Mouse (Mus musculus) limb, embryonic 12.5 days (tissue): ENCODE measurements around the gene Exo5. TPM values are rescaled to one million over a fixed set of nuclear protein-coding genes. Genes with fewer than 3 reads are reported as not detected.

ENCODE experiments used
- ATAC-seq: fragments of 200-750 bp; cut with Nextera tagmentation; 2 replicates; pipeline ENCODE4 v1.8.0; 2017; ENCODE audit warnings: low read depth, moderate TSS enrichment; ENCODE audit not compliant: insufficient number of reproducible peaks, insufficient read depth, low FRiP score, low TSS enrichment
- H3K27ac ChIP-seq: fragments of 300-500 bp; sonication (generic); 2 replicates; pipeline ENCODE4 v1.5.1; 2016; ENCODE audit warnings: mild to moderate bottlenecking, moderate library complexity
- H3K27me3 ChIP-seq: fragments of 300-500 bp; sonication (generic); 2 replicates; pipeline ENCODE4 v1.6.1; 2016; ENCODE audit warnings: mild to moderate bottlenecking, moderate library complexity
- H3K36me3 ChIP-seq: fragments of 300-500 bp; sonication (generic); 2 replicates; pipeline ENCODE4 v1.6.1; 2016; ENCODE audit warnings: mild to moderate bottlenecking, moderate library complexity
- H3K4me1 ChIP-seq: fragments of 300-500 bp; sonication (generic); replicated peaks from 2 replicates; pipeline ENCODE4 v1.6.1; 2016
- H3K4me2 ChIP-seq: fragments of 300-500 bp; sonication (generic); 2 replicates; pipeline ENCODE4 v1.6.1; 2016; ENCODE audit warnings: mild to moderate bottlenecking, moderate library complexity
- H3K4me3 ChIP-seq: fragments of 300-500 bp; sonication (generic); replicated peaks from 2 replicates; pipeline ENCODE4 v1.5.1; 2016; ENCODE audit warnings: mild to moderate bottlenecking
- H3K9ac ChIP-seq: fragments of 300-500 bp; sonication (generic); replicated peaks from 2 replicates; pipeline ENCODE4 v1.6.1; 2016; ENCODE audit warnings: mild to moderate bottlenecking, moderate library complexity
- H3K9me3 ChIP-seq: fragments of 300-500 bp; sonication (generic); 2 replicates; pipeline ENCODE4 v1.6.1; 2016; ENCODE audit warnings: mild to moderate bottlenecking, moderate library complexity
- WGBS: fragments of 180-500 bp; shearing (Covaris S2); methylation state at CpG from one replicate; pipeline ENCODE4 v1.1.7; 2016; 5-methylcytosine and 5-hydroxymethylcytosine counted together
- polyA plus RNA-seq: library from polyadenylated mRNA; unstranded; fragments of >200 nt; fragmentation: Nextera tagmentation; extraction: Ambion mirVana; gene quantifications from 2 replicates; pipeline ENCODE4 v1.2.1, GENCODE M21; 2016

Gene Exo5
- polyA plus RNA-seq: 34.7 and 34.8 TPM in 2 replicates

GRCm38 (mm10) chr4:120924554-120925299, at the start of gene Exo5:
Exo5 (minus strand) TSS chr4:120925017.
- H3K27ac ChIP-seq: peak within 1 kb of the TSS; percentile 87
- no peaks in the 10 kb centered on the region for H3K27me3 ChIP-seq
- under 1% methylated on average over 33 of the region's 33 CpGs for WGBS
- ATAC-seq: peak; percentile 98
- peaks cover 27% of the 10 kb centered on the region for H3K9me3 ChIP-seq
- H3K9ac ChIP-seq: peak within 1 kb of the TSS; percentile 73
- H3K4me1 ChIP-seq: no peaks in the 10 kb centered on the region; the same call in 1 of the 2 replicates
- H3K4me2 ChIP-seq: peak within 1 kb of the TSS; percentile 70
- peaks cover 34% of the 10 kb centered on the region for H3K36me3 ChIP-seq
- peak within 1 kb of the TSS; percentile 62 for H3K4me3 ChIP-seq

- ATAC-seq: no peak
- no peak overlapping the region for H3K27ac ChIP-seq
These were observed 47.0 kb upstream of the Exo5 start for GRCm38 (mm10) chr4:120971842-120972241.

GRCm38 (mm10) chr4:120969382-120970146, 44.7 kb upstream of the Exo5 start:
- peaks cover 50% of the 10 kb centered on the region for H3K36me3 ChIP-seq
- no peaks in the 10 kb centered on the region for H3K4me1 ChIP-seq

More at GRCm38 (mm10) chr4:120971842-120972241, 47.0 kb upstream of the Exo5 start:
- 90% methylated on average over 8 of the region's 8 CpGs for WGBS
- H3K9ac ChIP-seq: no peak overlapping the region
- no peaks in the 10 kb centered on the region for H3K4me1 ChIP-seq
- no peak overlapping the region for H3K4me3 ChIP-seq
- H3K9me3 ChIP-seq: no peaks in the 10 kb centered on the region
- H3K36me3 ChIP-seq: peaks cover 62% of the 10 kb centered on the region
- no peak overlapping the region for H3K4me2 ChIP-seq
- no peaks in the 10 kb centered on the region for H3K27me3 ChIP-seq

GRCm38 (mm10) chr4:120968486-120968885, 43.7 kb upstream of the Exo5 start:
- Histone ChIP-seq H3K9ac (no peak overlapping the region), H3K4me2 (no peak overlapping the region), H3K27ac (no peak overlapping the region), H3K36me3 (peaks cover 39% of the 10 kb centered on the region), H3K27me3 (no peaks in the 10 kb centered on the region), H3K4me1 (no peaks in the 10 kb centered on the region), H3K4me3 (no peak overlapping the region), H3K9me3 (no peaks in the 10 kb centered on the region)
- ATAC-seq: no peak
- 88% methylated on average over 9 of the region's 9 CpGs for WGBS

More at GRCm38 (mm10) chr4:120969382-120970146, 44.7 kb upstream of the Exo5 start:
- H3K27ac ChIP-seq: no peak overlapping the region
- no peak for ATAC-seq
- no peak overlapping the region for H3K4me3 ChIP-seq
- H3K9me3 ChIP-seq: no peaks in the 10 kb centered on the region
- H3K9ac ChIP-seq: no peak overlapping the region
- no peaks in the 10 kb centered on the region for H3K27me3 ChIP-seq
- H3K4me2 ChIP-seq: no peak overlapping the region
- WGBS: 87% methylated on average over 5 of the region's 5 CpGs

GRCm38 (mm10) chr4:120955586-120955985, 30.8 kb upstream of the Exo5 start:
- ATAC-seq: no peak
- Histone ChIP-seq H3K4me1 (peaks cover 7% of the 10 kb centered on the region), H3K9ac (no peak overlapping the region), H3K36me3 (no peaks in the 10 kb centered on the region), H3K27ac (no peak overlapping the region), H3K9me3 (no peaks in the 10 kb centered on the region), H3K4me3 (no peak overlapping the region), H3K27me3 (no peaks in the 10 kb centered on the region), H3K4me2 (no peak overlapping the region)
- WGBS: 90% methylated on average over 1 of the region's 1 CpGs

- Histone ChIP-seq H3K4me2 (no peak overlapping the region), H3K4me3 (no peak overlapping the region), H3K36me3 (no peaks in the 10 kb centered on the region), H3K9ac (no peak overlapping the region), H3K4me1 (peaks cover 12% of the 10 kb centered on the region), H3K9me3 (no peaks in the 10 kb centered on the region), H3K27me3 (no peaks in the 10 kb centered on the region), H3K27ac (no peak overlapping the region)
- 83% methylated on average over 1 of the region's 1 CpGs for WGBS
- ATAC-seq: no peak
These were observed 28.9 kb upstream of the Exo5 start for GRCm38 (mm10) chr4:120953667-120954066.

- no peaks in the 10 kb centered on the region for H3K27me3 ChIP-seq
- peaks cover 12% of the 10 kb centered on the region for H3K4me1 ChIP-seq
- H3K4me2 ChIP-seq: no peak overlapping the region
- H3K9me3 ChIP-seq: no peaks in the 10 kb centered on the region
- no peak for ATAC-seq
- no peak overlapping the region for H3K9ac ChIP-seq
- H3K4me3 ChIP-seq: no peak overlapping the region
- no peak overlapping the region for H3K27ac ChIP-seq
- WGBS: 75% methylated on average over 4 of the region's 4 CpGs
- 0 out of 2 replicates have a peak, but pooled peaks cover 4% of the 10 kb centered on the region for H3K36me3 ChIP-seq
These were observed 28.2 kb upstream of the Exo5 start for GRCm38 (mm10) chr4:120953038-120953437.

- Histone ChIP-seq H3K27ac (peak overlapping the region; percentile 89), H3K9ac (no peak overlapping the region; the same call in 1 of the 2 replicates), H3K9me3 (no peaks in the 10 kb centered on the region), H3K4me2 (peak overlapping the region; percentile 77), H3K4me1 (peaks cover 12% of the 10 kb centered on the region), H3K36me3 (peaks cover 8% of the 10 kb centered on the region), H3K27me3 (no peaks in the 10 kb centered on the region), H3K4me3 (peak overlapping the region; percentile 83)
- 56% methylated on average over 6 of the region's 6 CpGs for WGBS
- no peak for ATAC-seq
These were observed 27.3 kb upstream of the Exo5 start for GRCm38 (mm10) chr4:120952163-120952562.

- Histone ChIP-seq H3K27ac (peak within 1 kb of the TSS; percentile 89), H3K9me3 (no peaks in the 10 kb centered on the region), H3K4me1 (peaks cover 12% of the 10 kb centered on the region), H3K4me2 (peak within 1 kb of the TSS; percentile 77), H3K9ac (peak within 1 kb of the TSS; percentile 88), H3K4me3 (peak within 1 kb of the TSS; percentile 83), H3K27me3 (no peaks in the 10 kb centered on the region), H3K36me3 (peaks cover 15% of the 10 kb centered on the region)
- peak; percentile 95 for ATAC-seq
- under 1% methylated on average over 51 of the region's 60 CpGs for WGBS
These were observed 26.7 kb upstream of the Exo5 start, which contains the start of gene Zfp69 for GRCm38 (mm10) chr4:120951428-120951973. Zfp69 (minus strand) TSS chr4:120951699.

GRCm38 (mm10) chr4:120950763-120951427, 26.1 kb upstream of the Exo5 start:
- peak; percentile 32; the same call in 1 of the 2 replicates for ATAC-seq
- Histone ChIP-seq H3K4me2 (peak overlapping the region; percentile 77), H3K9me3 (no peaks in the 10 kb centered on the region), H3K36me3 (peaks cover 19% of the 10 kb centered on the region), H3K4me1 (peaks cover 12% of the 10 kb centered on the region), H3K4me3 (peak overlapping the region; percentile 83), H3K27me3 (no peaks in the 10 kb centered on the region), H3K27ac (peak overlapping the region; percentile 89), H3K9ac (peak overlapping the region; percentile 88)
- 7% methylated on average over 20 of the region's 20 CpGs for WGBS
